Mouse (Mus musculus) hindbrain, embryonic 12.5 days (tissue): ENCODE measurements around the gene Etv6. TPM values are rescaled to one million over a fixed set of nuclear protein-coding genes. Genes with fewer than 3 reads are reported as not detected.
A peak's percentile ranks its signal among the peaks of the same experiment; 100 is the strongest.
"Not testable (repeated sequence)": the region's sequence is repeated elsewhere in the genome, so short reads cannot be mapped to it uniquely, and the experiment has no call there.

Experiments used
- ATAC-seq: fragments of 200-750 bp; cut with Nextera tagmentation; 2 replicates; pipeline ENCODE4 v1.8.0; 2017; ENCODE audit warnings: moderate TSS enrichment; ENCODE audit not compliant: low FRiP score
- H3K27ac ChIP-seq: fragments of 300-500 bp; sonication (generic); 2 replicates; pipeline ENCODE4 v1.5.1; 2016; ENCODE audit warnings: mild to moderate bottlenecking
- H3K27me3 ChIP-seq: fragments of 300-500 bp; sonication (generic); 2 replicates; pipeline ENCODE4 v1.6.1; 2016; ENCODE audit warnings: mild to moderate bottlenecking
- H3K36me3 ChIP-seq: fragments of 300-500 bp; sonication (generic); 2 replicates; pipeline ENCODE4 v1.6.1; 2016; ENCODE audit warnings: mild to moderate bottlenecking
- H3K4me1 ChIP-seq: fragments of 300-500 bp; sonication (generic); 2 replicates; pipeline ENCODE4 v1.6.1; 2016
- H3K4me2 ChIP-seq: fragments of 300-500 bp; sonication (generic); replicated peaks from 2 replicates; pipeline ENCODE4 v1.6.1; 2016; ENCODE audit warnings: mild to moderate bottlenecking
- H3K4me3 ChIP-seq: fragments of 300-500 bp; sonication (generic); 2 replicates; pipeline ENCODE4 v1.5.1; 2016; ENCODE audit warnings: mild to moderate bottlenecking
- H3K9ac ChIP-seq: fragments of 300-500 bp; sonication (generic); 2 replicates; pipeline ENCODE4 v1.6.1; 2016; ENCODE audit warnings: mild to moderate bottlenecking, moderate library complexity
- H3K9me3 ChIP-seq: fragments of 300-500 bp; sonication (generic); replicated peaks from 2 replicates; pipeline ENCODE4 v1.6.1; 2016; ENCODE audit warnings: mild to moderate bottlenecking
- WGBS: fragments of 180-500 bp; shearing (Covaris S2); methylation state at CpG from one replicate; pipeline ENCODE4 v1.1.7; 2016; 5-methylcytosine and 5-hydroxymethylcytosine counted together
- polyA plus RNA-seq: library from polyadenylated mRNA; unstranded; fragments of >200 nt; fragmentation: Nextera tagmentation; extraction: Ambion mirVana; gene quantifications from 2 replicates; pipeline ENCODE4 v1.2.1, GENCODE M21; 2016

Etv6 gene
- polyA plus RNA-seq: 11.7 and 13.1 TPM in 2 replicates

GRCm38 (mm10) chr6:134035490-134036405 lies at the start of gene Etv6:
Etv6 (plus strand) TSS chr6:134035700.
- WGBS: under 1% methylated on average over 48 of the region's 78 CpGs

DNA sequence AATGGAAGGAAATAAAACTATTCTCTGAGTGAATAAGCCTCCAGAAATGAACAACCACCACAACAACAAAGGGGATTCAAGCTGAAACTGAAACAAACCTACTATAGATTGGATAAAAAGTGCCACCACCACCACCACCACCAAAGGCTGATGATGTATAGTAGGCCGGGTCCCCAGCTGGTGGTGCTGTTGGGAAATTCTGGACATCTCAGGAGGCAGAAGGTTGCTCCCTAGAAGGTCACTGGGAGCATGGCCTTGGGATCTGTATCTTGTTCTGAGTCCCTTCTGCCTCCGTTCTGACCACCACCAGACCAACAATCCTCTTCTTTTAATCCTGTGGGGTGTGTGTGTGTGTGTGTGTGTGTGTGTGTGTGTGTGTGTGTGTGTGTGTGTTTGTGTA lies 49.3 kb upstream of the Etv6 start:
- Histone ChIP-seq H3K27ac (no peak overlapping the region), H3K4me1 (peaks cover 11% of the 10 kb centered on the region), H3K4me2 (no peak overlapping the region), H3K4me3 (no peak overlapping the region), H3K9me3 (no peaks in the 10 kb centered on the region), H3K9ac (no peak overlapping the region), H3K27me3 (no peaks in the 10 kb centered on the region), H3K36me3 (no peaks in the 10 kb centered on the region)
- no peak for ATAC-seq
- WGBS: 62% methylated on average over 2 of the region's 2 CpGs

More at GRCm38 (mm10) chr6:134035490-134036405, at the start of gene Etv6:
- ATAC-seq: peak; percentile 55
- H3K4me1 ChIP-seq: peaks cover 46% of the 10 kb centered on the region
- peak within 1 kb of the TSS; percentile 74 for H3K4me3 ChIP-seq
- peak within 1 kb of the TSS; percentile 100 for H3K27ac ChIP-seq
- H3K4me2 ChIP-seq: peak within 1 kb of the TSS; percentile 61
- no peaks in the 10 kb centered on the region for H3K36me3 ChIP-seq
- H3K27me3 ChIP-seq: no peaks in the 10 kb centered on the region
- H3K9ac ChIP-seq: peak within 1 kb of the TSS; percentile 98
- no peaks in the 10 kb centered on the region for H3K9me3 ChIP-seq

DNA sequence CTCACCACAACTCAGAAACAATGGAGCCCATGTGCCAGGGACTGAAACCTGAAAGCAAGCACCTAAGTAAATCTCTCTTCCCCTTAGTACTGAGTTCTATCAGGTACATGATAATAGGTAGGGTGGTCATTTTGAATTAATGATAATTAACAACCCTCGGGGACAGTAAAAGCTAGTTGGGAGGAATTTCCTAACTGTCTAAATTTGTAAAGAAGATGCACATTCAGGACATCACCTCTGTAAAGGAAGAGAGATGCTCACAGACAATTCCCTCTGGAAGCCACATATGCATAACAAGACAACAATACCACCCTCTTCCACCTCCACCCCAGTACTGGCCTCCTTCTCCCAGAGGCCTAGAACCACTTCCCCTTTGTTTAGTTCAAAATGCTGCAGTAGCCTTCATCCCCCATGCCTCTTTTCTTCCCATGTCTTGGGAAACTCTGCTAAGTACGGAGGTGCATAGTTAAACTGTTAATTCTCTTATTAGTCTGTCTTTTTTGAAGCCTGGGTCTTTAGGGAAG lies 48.4 kb upstream of the Etv6 start:
- no peak overlapping the region for H3K9ac ChIP-seq
- ATAC-seq: no peak
- no peaks in the 10 kb centered on the region for H3K27me3 ChIP-seq
- no peak overlapping the region for H3K4me3 ChIP-seq
- no peaks in the 10 kb centered on the region for H3K9me3 ChIP-seq
- H3K4me1 ChIP-seq: peaks cover 11% of the 10 kb centered on the region
- H3K4me2 ChIP-seq: no peak overlapping the region
- WGBS: 55% methylated on average over 2 of the region's 2 CpGs
- H3K27ac ChIP-seq: no peak overlapping the region
- H3K36me3 ChIP-seq: no peaks in the 10 kb centered on the region

GRCm38 (mm10) chr6:133988011-133988410 lies 47.5 kb upstream of the Etv6 start:
- 0 out of 2 replicates have a peak, but pooled peaks have one; percentile 7 for ATAC-seq
- 48% methylated on average over 9 of the region's 9 CpGs for WGBS

DNA sequence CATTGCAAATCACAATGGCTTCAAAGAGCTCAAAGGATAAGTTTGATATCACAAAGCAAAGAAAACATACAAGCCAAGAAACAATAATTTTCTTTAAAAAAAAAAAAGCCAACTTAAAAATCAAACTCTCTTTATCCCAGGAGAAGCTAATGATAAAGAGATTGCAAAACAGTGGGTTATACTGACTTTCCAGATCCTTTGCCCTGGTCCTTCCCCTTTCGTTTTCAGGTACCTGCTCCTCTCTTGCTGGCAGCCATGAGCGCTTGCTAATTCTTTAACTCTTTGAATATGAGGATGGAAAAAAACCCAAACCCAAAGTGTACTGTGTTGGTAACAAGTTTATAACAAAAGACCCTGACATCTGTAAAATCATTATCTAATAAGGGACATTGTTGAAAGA lies 38.0 kb upstream of the Etv6 start:
- Histone ChIP-seq H3K4me2 (no peak overlapping the region), H3K9me3 (no peaks in the 10 kb centered on the region), H3K4me1 (no peaks in the 10 kb centered on the region), H3K9ac (no peak overlapping the region), H3K4me3 (no peak overlapping the region), H3K27me3 (no peaks in the 10 kb centered on the region), H3K36me3 (no peaks in the 10 kb centered on the region), H3K27ac (no peak overlapping the region)
- no peak for ATAC-seq
- WGBS: 88% methylated on average over 2 of the region's 2 CpGs

More at GRCm38 (mm10) chr6:133988011-133988410, 47.5 kb upstream of the Etv6 start:
- no peak overlapping the region for H3K9ac ChIP-seq
- H3K36me3 ChIP-seq: no peaks in the 10 kb centered on the region
- H3K9me3 ChIP-seq: no peaks in the 10 kb centered on the region
- H3K27me3 ChIP-seq: no peaks in the 10 kb centered on the region
- H3K4me3 ChIP-seq: no peak overlapping the region
- H3K4me1 ChIP-seq: peaks cover 11% of the 10 kb centered on the region
- H3K27ac ChIP-seq: no peak overlapping the region
- H3K4me2 ChIP-seq: no peak overlapping the region

- H3K4me3 ChIP-seq: no peak overlapping the region
- H3K4me1 ChIP-seq: no peaks in the 10 kb centered on the region
- H3K27ac ChIP-seq: no peak overlapping the region
- no peaks in the 10 kb centered on the region for H3K9me3 ChIP-seq
- no peaks in the 10 kb centered on the region for H3K27me3 ChIP-seq
- 81% methylated on average over 2 of the region's 2 CpGs for WGBS
- ATAC-seq: no peak
- no peaks in the 10 kb centered on the region for H3K36me3 ChIP-seq
- H3K9ac ChIP-seq: no peak overlapping the region
- H3K4me2 ChIP-seq: no peak overlapping the region
Observed at GRCm38 (mm10) chr6:133997935-133998334, 37.6 kb upstream of the Etv6 start.

GRCm38 (mm10) chr6:134014488-134015110 lies 20.9 kb upstream of the Etv6 start:
- not testable (repeated sequence) for H3K9me3 ChIP-seq, H3K27me3 ChIP-seq, H3K36me3 ChIP-seq, H3K4me1 ChIP-seq, ATAC-seq, H3K4me2 ChIP-seq, H3K9ac ChIP-seq, H3K27ac ChIP-seq, H3K4me3 ChIP-seq
- 62% methylated on average over 6 of the region's 12 CpGs for WGBS

DNA sequence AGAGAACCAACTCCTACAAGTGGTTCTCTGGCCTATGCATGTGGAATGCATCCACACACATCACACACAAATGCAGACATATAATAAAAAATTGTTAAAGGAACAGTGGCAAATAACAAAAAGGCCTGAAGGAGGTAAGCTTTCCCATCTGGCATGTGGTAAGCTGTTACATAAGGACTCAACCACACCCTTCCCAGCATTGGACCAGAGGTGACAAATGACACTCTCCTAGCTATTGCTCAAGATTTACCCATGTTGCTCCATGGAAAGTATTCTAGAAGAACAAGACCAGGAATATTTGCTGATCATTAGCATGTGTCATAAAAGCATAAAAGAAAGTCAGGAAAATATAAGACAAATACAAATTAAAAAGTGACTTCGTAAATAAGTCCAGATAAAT lies 16.7 kb upstream of the Etv6 start:
- 95% methylated on average over 1 of the region's 1 CpGs for WGBS
- no peak for ATAC-seq

DNA sequence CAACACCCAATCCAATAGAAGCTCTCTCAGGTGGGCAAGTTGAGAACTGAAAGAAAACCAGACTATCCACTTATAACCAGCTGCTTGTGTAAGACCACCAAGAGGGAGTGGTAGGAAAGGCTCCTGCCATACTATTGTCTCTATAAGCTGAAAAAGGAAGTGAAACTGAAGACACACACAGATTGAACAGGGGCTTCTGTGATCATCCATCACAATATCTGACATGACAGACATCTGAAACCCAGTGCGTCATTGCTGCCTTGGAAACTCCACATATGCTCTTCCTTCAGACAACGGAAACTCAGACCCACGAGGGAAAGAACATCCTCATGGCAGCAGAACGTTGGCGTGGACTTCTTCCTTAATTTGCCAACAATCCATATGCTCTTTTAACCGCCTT lies 14.7 kb upstream of the Etv6 start:
- H3K9me3 ChIP-seq: no peaks in the 10 kb centered on the region
- WGBS: 81% methylated on average over 6 of the region's 6 CpGs
- no peak for ATAC-seq

More for the DNA sequence above, 16.7 kb upstream of the Etv6 start:
- H3K27me3 ChIP-seq: no peaks in the 10 kb centered on the region
- H3K9me3 ChIP-seq: no peaks in the 10 kb centered on the region
- no peak overlapping the region for H3K27ac ChIP-seq
- H3K9ac ChIP-seq: no peak overlapping the region
- no peak overlapping the region for H3K4me2 ChIP-seq
- H3K4me3 ChIP-seq: no peak overlapping the region
- no peaks in the 10 kb centered on the region for H3K36me3 ChIP-seq
- no peaks in the 10 kb centered on the region for H3K4me1 ChIP-seq

DNA sequence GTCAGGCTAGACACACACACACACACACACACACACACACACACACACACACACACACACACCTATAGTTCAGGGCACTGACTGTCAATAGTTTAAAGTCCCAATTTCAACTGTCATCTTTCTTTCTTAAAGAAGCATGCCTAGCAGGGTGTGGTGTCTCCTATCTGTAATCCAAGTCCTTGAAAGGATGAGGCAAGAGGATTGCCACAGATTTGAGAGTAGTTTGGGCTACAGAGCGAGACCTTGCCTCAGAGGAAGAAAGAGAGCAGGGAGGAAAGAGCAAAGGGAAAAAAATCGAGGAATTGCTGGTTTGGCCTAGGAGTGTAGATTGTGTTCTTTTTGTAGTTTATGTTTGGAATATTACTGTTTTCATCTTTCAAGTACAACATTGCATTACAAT lies 9.2 kb upstream of the Etv6 start:
- Histone ChIP-seq H3K4me3 (no peak overlapping the region), H3K27ac (no peak overlapping the region), H3K4me1 (no peaks in the 10 kb centered on the region), H3K9me3 (no peaks in the 10 kb centered on the region; the same call in 1 of the 2 replicates), H3K4me2 (no peak overlapping the region), H3K27me3 (no peaks in the 10 kb centered on the region), H3K9ac (no peak overlapping the region), H3K36me3 (no peaks in the 10 kb centered on the region)
- 89% methylated on average over 2 of the region's 2 CpGs for WGBS
- ATAC-seq: no peak

More for the DNA sequence above, 14.7 kb upstream of the Etv6 start:
- H3K9ac ChIP-seq: no peak overlapping the region
- H3K4me1 ChIP-seq: no peaks in the 10 kb centered on the region
- no peak overlapping the region for H3K4me2 ChIP-seq
- no peak overlapping the region for H3K4me3 ChIP-seq
- H3K27ac ChIP-seq: no peak overlapping the region
- no peaks in the 10 kb centered on the region for H3K27me3 ChIP-seq
- H3K36me3 ChIP-seq: no peaks in the 10 kb centered on the region

- Histone ChIP-seq H3K4me1 (peaks cover under 1% of the 10 kb centered on the region; the same call in 1 of the 2 replicates), H3K4me2 (no peak overlapping the region), H3K4me3 (no peak overlapping the region), H3K27ac (no peak overlapping the region), H3K36me3 (no peaks in the 10 kb centered on the region), H3K9ac (no peak overlapping the region), H3K9me3 (no peaks in the 10 kb centered on the region; the same call in 1 of the 2 replicates), H3K27me3 (no peaks in the 10 kb centered on the region)
- 89% methylated on average over 4 of the region's 4 CpGs for WGBS
- no peak for ATAC-seq
Observed at GRCm38 (mm10) chr6:134027022-134027421, 8.5 kb upstream of the Etv6 start.

DNA sequence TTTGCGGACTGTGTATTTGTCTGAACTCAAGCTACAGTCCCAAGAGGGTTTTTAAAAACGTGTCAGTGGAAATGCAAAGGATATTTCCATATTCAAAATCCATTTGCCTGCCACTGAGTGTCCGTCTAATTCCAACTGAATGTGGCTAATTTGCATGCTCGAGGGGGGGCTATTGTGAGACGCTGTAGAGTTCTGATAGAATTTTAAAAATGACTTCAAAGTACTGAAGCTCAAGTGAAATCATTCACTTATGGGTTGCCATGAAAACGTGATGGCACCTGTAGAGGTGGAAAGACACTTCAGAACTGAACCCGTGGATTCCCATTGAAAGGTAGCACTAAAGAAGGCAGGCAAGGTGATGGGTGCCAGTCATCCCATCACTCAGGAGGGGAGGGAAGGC lies 3.0 kb upstream of the Etv6 start:
- Histone ChIP-seq H3K9ac (no peak overlapping the region), H3K4me3 (no peak overlapping the region), H3K27me3 (no peaks in the 10 kb centered on the region), H3K4me1 (peaks cover 21% of the 10 kb centered on the region), H3K27ac (no peak overlapping the region), H3K4me2 (no peak overlapping the region), H3K9me3 (no peaks in the 10 kb centered on the region; the same call in 1 of the 2 replicates), H3K36me3 (no peaks in the 10 kb centered on the region)
- 19% methylated on average over 7 of the region's 7 CpGs for WGBS
- no peak for ATAC-seq
